Mouse (Mus musculus) midbrain, embryonic 10.5 days (tissue): ENCODE data around the gene Smarcd1. TPM values are rescaled to one million over a fixed set of nuclear protein-coding genes. Genes with fewer than 3 reads are reported as not detected.

Experiments used
- DNase-seq: peaks from one replicate; pipeline ENCODE4 v3.0.0-alpha.2; 2017; ENCODE audit warnings: low spot score
- H3K27ac ChIP-seq: fragments of 300-500 bp; sonication (generic); replicated peaks from 2 replicates; pipeline ENCODE4 v1.5.1; 2016; ENCODE audit warnings: mild to moderate bottlenecking
- H3K27me3 ChIP-seq: fragments of 300-500 bp; sonication (generic); 2 replicates; pipeline ENCODE4 v1.6.1; 2016; ENCODE audit warnings: low read depth, mild to moderate bottlenecking; ENCODE audit not compliant: poor library complexity, severe bottlenecking
- H3K36me3 ChIP-seq: fragments of 300-500 bp; sonication (generic); 2 replicates; pipeline ENCODE4 v1.6.1; 2016; ENCODE audit warnings: mild to moderate bottlenecking, moderate library complexity
- H3K4me1 ChIP-seq: fragments of 300-500 bp; sonication (generic); 2 replicates; pipeline ENCODE4 v1.6.1; 2016
- H3K4me3 ChIP-seq: fragments of 300-500 bp; sonication (generic); 2 replicates; pipeline ENCODE4 v1.5.1; 2016; ENCODE audit warnings: mild to moderate bottlenecking, moderate library complexity
- H3K9me3 ChIP-seq: fragments of 300-500 bp; sonication (generic); replicated peaks from 2 replicates; pipeline ENCODE4 v1.6.1; 2016; ENCODE audit warnings: mild to moderate bottlenecking
- WGBS: fragments of 180-500 bp; shearing (Covaris S2); methylation state at CpG from one replicate; pipeline ENCODE4 v1.1.7; 2016; 5-methylcytosine and 5-hydroxymethylcytosine counted together
- polyA plus RNA-seq: library from polyadenylated mRNA; unstranded; fragments of >200 nt; fragmentation: Nextera tagmentation; extraction: Ambion mirVana; gene quantifications from 2 replicates; pipeline ENCODE4 v1.2.1, GENCODE M21; 2016

Gene Smarcd1
- polyA plus RNA-seq, 1 experiment from 2014 or later = 98.1 TPM

DNA sequence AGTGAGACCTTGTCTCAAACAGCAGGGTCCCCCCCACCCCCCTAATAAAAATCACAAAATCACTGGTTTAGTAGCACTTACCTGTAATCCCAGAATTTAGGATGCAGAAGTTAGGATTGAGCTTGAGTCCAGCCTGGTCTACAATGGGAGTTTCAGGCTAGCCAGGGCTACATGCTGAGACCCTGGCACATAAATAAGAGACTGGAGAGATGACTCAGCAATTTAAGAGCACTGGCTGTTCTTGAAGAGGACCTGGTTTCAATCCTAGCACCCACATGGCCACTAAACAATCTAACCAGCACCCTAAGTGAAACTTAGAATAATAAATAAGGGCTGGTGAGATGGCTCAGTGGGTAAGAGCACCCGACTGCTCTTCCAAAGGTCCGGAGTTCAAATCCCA, 29.2 kb downstream of the Smarcd1 start:
- peaks cover 85% of the 10 kb centered on the region for H3K36me3 ChIP-seq
- no peak overlapping the region for H3K4me3 ChIP-seq
- H3K4me1 ChIP-seq = peaks cover 7% of the 10 kb centered on the region
- H3K9me3 ChIP-seq = no peaks in the 10 kb centered on the region; the same call in 1 of the 2 replicates
- DNase-seq = no peak
- no peak overlapping the region for H3K27ac ChIP-seq
- no peaks in the 10 kb centered on the region for H3K27me3 ChIP-seq
- 94% methylated on average over 2 of the region's 2 CpGs for WGBS

GRCm38 (mm10) chr15:99731678-99732077, 29.7 kb downstream of the Smarcd1 start:
- 91% methylated on average over 3 of the region's 3 CpGs for WGBS
- DNase-seq = no peak

GRCm38 (mm10) chr15:99733186-99733585, 31.3 kb downstream of the Smarcd1 start:
- H3K4me1 ChIP-seq = no peaks in the 10 kb centered on the region
- no peak overlapping the region for H3K27ac ChIP-seq
- H3K36me3 ChIP-seq = peaks cover 97% of the 10 kb centered on the region
- no peak for DNase-seq
- H3K4me3 ChIP-seq = no peak overlapping the region
- no peaks in the 10 kb centered on the region for H3K27me3 ChIP-seq
- 98% methylated on average over 5 of the region's 5 CpGs for WGBS
- H3K9me3 ChIP-seq = no peaks in the 10 kb centered on the region; the same call in 1 of the 2 replicates

More at GRCm38 (mm10) chr15:99731678-99732077, 29.7 kb downstream of the Smarcd1 start:
- no peak overlapping the region for H3K4me3 ChIP-seq
- H3K4me1 ChIP-seq = peaks cover 2% of the 10 kb centered on the region
- H3K9me3 ChIP-seq = no peaks in the 10 kb centered on the region; the same call in 1 of the 2 replicates
- H3K36me3 ChIP-seq = peaks cover 90% of the 10 kb centered on the region
- H3K27me3 ChIP-seq = no peaks in the 10 kb centered on the region
- H3K27ac ChIP-seq = no peak overlapping the region

DNA sequence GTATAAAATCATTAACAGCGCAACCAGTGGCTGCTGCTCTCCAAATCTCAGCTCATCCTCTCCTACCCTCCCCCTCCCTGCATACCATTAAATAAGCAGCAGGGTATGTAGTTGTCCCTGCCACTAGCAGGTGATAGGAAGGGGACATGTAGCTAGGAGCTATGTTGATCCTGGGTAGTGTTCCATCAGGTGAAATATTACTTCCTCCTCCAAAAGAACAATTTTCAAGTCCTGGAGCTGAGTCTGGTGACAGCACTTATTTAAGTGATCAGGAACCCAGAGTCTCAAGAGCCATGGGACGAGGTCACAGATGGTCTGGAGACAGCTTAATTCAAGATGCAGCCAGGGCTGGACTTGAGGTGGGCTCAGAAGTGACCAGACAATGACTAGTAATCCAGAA, 33.7 kb downstream of the Smarcd1 start:
- WGBS = 92% methylated on average over 2 of the region's 2 CpGs
- peaks cover 97% of the 10 kb centered on the region for H3K36me3 ChIP-seq

DNA sequence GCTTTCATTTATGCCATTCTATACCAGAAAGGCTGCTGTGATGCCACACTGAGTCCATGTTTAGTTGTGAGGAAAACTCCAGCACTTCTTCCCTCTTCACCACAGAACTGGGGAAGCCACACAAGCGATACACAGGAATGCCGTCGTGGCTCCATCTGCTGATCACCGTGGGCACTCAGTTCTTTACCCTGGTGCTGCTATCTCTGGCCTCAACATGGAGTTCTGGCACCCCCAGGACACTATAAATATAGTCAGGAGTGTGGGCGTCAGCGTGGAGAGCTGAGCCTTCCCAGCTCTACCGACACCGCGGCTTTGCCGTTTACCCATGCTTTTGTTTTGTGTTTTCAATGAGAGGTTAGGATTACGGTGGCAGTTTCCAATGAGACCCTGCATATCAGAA, 34.7 kb downstream of the Smarcd1 start:
- H3K4me3 ChIP-seq = no peak overlapping the region
- WGBS = 95% methylated on average over 11 of the region's 11 CpGs

More for the DNA sequence above, 33.7 kb downstream of the Smarcd1 start:
- DNase-seq = no peak
- Histone ChIP-seq H3K27ac (no peak overlapping the region), H3K9me3 (no peaks in the 10 kb centered on the region), H3K4me3 (no peak overlapping the region), H3K27me3 (no peaks in the 10 kb centered on the region), H3K4me1 (no peaks in the 10 kb centered on the region)

GRCm38 (mm10) chr15:99740229-99740628, 38.3 kb downstream of the Smarcd1 start:
- Histone ChIP-seq H3K27me3 (no peaks in the 10 kb centered on the region), H3K9me3 (no peaks in the 10 kb centered on the region), H3K4me1 (no peaks in the 10 kb centered on the region), H3K4me3 (no peak overlapping the region), H3K27ac (no peak overlapping the region), H3K36me3 (peaks cover 95% of the 10 kb centered on the region)
- 95% methylated on average over 4 of the region's 4 CpGs for WGBS
- DNase-seq = no peak

More for the DNA sequence above, 34.7 kb downstream of the Smarcd1 start:
- DNase-seq = no peak
- Histone ChIP-seq H3K27ac (no peak overlapping the region), H3K4me1 (no peaks in the 10 kb centered on the region), H3K27me3 (no peaks in the 10 kb centered on the region), H3K9me3 (no peaks in the 10 kb centered on the region), H3K36me3 (peaks cover 100% of the 10 kb centered on the region)

DNA sequence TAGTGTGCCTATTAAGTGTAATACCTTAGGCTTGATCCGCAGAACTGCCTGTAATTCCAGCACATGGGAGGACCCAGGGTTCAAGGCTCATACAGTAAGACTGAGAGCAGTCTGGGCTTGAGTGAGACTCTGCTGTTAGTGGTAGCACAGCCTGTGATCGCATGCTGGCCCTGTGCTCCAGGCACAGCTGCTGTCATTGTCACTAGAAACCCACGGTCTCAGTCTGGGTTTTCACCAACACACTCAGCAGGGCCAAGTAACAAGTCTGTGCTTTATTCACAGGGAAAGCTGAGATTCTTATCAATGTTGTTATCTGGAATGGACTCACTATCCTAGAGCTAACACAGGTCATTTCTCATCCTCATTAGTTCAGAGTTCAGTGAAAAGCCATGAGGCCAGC, 52.3 kb downstream of the Smarcd1 start:
- no peaks in the 10 kb centered on the region for H3K27me3 ChIP-seq
- H3K27ac ChIP-seq = no peak overlapping the region
- 86% methylated on average over 3 of the region's 3 CpGs for WGBS
- peaks cover 6% of the 10 kb centered on the region; the same call in 1 of the 2 replicates for H3K4me1 ChIP-seq
- H3K9me3 ChIP-seq = peaks cover 4% of the 10 kb centered on the region; the same call in 1 of the 2 replicates
- H3K4me3 ChIP-seq = no peak overlapping the region
- peaks cover 16% of the 10 kb centered on the region for H3K36me3 ChIP-seq
- no peak for DNase-seq

Other genes with a start within 250 kb of the Smarcd1 start
- gene Nckap5l, start 244.4 kb upstream of the Smarcd1 start, polyA plus RNA-seq = 11.0 and 11.3 TPM in 2 replicates
- 21.3 and 22.1 TPM in 2 replicates for gene Bcdin3d, start 227.4 kb upstream of the Smarcd1 start, polyA plus RNA-seq
- gene Faim2, start 174.0 kb upstream of the Smarcd1 start, polyA plus RNA-seq = 0.86 and 1.1 TPM in 2 replicates
- not detected in 2 replicates for gene Aqp2, start 123.1 kb upstream of the Smarcd1 start, polyA plus RNA-seq
- 0.61 TPM in 1 of 2 replicates, not detected in the other for gene Aqp5, start 111.3 kb upstream of the Smarcd1 start, polyA plus RNA-seq
- gene Aqp6, start 100.7 kb upstream of the Smarcd1 start, polyA plus RNA-seq = 0.16 TPM in 1 of 2 replicates, not detected in the other
- 208 and 239 TPM in 2 replicates for gene Racgap1, start 50.5 kb upstream of the Smarcd1 start, polyA plus RNA-seq
- 6.0 and 14.9 TPM in 2 replicates for gene Asic1, start 31.8 kb upstream of the Smarcd1 start, polyA plus RNA-seq
- gene Gm17349, start 3.4 kb downstream of the Smarcd1 start, polyA plus RNA-seq = not detected in 2 replicates
- 0.40 and 0.62 TPM in 2 replicates for gene Gpd1, start 15.4 kb downstream of the Smarcd1 start, polyA plus RNA-seq
- 157 and 159 TPM in 2 replicates for gene Cox14, start 23.5 kb downstream of the Smarcd1 start, polyA plus RNA-seq
- 58.4 and 63.5 TPM in 2 replicates for gene Cers5, start 70.8 kb downstream of the Smarcd1 start, polyA plus RNA-seq
- 23.4 and 23.5 TPM in 2 replicates for gene Lima1, start 173.3 kb downstream of the Smarcd1 start, polyA plus RNA-seq